Mouse (Mus musculus) cerebellum, adult (tissue): ENCODE results near the gene Fmnl2.
A peak's percentile ranks its signal among the peaks of the same experiment; 100 is the strongest.

Experiments
- ATAC-seq: cut with Nextera tagmentation; 2 replicates; pipeline ENCODE4 v1.9.2; 2017; ENCODE audit warnings: mild to moderate bottlenecking, moderate library complexity, mixed read lengths; ENCODE audit not compliant: insufficient number of reproducible peaks, low FRiP score, low TSS enrichment

Gene Fmnl2

GRCm38 (mm10) chr2:52903228-52903963 lies 45.7 kb downstream of the Fmnl2 start:
- no peak for ATAC-seq

DNA sequence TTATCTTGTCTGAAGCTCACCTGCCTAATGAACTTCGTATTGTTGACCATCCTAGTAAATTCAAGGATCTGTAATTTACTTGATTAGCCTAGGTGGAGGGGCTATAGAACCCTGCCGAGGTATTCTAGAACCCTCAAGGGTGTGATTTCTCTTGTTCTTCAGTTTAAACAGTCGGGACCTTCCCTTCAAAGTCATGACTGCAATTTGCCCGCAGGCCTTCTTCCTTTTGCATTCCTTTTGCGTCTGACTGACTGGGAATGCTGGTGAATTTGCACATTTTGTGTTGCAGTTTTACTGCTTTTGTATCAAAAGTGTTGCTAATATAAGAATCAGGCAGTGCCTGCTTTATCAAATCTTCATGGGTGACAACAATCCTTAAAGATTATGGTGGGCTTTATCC lies 46.9 kb downstream of the Fmnl2 start:
- ATAC-seq = no peak

DNA sequence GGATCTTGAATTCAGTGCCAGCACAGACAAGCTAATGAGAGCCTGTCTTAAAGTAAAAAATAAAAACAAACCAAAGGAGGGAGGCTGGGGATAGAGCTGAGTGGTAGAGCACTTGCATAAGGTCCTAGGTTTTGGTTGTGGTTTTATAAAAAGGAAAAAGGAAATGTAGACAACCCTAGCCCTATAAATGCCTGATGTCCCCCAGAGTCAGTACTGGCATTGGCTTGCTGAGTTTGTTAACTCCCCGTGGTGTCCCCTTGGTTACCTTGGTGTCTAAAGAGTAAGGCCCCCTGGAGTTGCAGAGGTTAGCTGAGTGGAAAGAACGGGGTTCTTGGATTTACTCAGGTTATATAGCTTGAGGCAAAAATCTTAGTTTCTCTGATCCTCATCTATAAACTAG lies 55.7 kb downstream of the Fmnl2 start:
- ATAC-seq = no peak

DNA sequence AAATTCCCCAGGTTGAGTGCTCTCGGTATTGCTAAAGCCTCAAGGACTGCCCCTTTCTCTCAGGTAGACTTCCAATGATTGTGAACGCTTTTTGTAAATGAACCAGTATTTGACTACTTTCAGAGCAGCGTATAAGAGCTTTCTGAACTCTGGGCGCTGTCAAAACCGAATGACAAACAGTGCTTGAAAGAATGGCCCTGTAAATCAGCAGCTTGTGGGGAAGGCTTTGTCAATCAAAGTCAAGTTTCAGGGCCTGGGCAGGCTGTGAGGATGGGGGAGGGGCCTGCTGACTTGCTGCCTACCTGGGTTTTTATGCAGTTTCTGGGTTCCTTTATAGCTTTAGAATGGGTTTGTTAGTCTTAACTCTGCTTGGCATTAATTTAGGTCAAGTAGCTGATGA lies 56.1 kb downstream of the Fmnl2 start:
- ATAC-seq = no peak

DNA sequence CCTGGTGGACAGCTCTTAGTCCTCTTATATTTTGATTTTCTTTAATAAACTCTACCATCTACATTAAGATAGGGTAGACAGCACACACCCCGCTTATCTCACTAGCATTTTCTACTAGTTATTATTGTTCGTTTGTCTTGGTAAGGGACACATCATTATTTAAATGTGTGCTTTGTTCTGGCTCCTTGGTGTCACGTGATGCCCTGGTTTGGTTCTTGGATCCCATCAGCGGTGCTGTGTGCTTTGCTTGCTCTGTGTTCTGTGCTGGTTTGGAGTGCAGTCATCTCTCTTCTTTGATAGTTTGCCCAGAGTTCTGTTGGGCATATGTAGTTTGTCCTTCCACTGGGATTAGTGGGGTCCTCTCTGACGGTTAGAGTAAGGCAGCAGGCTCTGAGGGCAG lies 57.9 kb downstream of the Fmnl2 start:
- no peak for ATAC-seq

DNA sequence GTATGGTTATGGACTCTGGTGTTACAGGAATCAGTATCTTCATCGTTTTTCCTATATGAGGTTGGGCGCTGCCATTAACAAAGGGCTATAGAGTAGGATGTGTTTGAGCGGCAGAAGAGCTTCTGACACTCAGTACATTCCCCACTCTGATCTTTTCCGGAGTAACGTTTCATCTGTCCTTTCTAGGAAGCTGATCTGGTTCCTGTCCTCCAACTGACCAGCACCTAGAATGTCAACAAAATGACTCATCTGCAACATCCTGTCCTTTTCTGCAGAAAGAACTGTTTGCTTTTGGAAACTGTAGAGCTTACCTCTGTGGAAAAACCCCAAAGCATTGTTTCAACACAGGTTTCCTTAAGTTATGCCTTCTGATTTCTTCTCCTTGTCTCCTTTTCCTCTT lies 60.4 kb downstream of the Fmnl2 start:
- no peak for ATAC-seq

DNA sequence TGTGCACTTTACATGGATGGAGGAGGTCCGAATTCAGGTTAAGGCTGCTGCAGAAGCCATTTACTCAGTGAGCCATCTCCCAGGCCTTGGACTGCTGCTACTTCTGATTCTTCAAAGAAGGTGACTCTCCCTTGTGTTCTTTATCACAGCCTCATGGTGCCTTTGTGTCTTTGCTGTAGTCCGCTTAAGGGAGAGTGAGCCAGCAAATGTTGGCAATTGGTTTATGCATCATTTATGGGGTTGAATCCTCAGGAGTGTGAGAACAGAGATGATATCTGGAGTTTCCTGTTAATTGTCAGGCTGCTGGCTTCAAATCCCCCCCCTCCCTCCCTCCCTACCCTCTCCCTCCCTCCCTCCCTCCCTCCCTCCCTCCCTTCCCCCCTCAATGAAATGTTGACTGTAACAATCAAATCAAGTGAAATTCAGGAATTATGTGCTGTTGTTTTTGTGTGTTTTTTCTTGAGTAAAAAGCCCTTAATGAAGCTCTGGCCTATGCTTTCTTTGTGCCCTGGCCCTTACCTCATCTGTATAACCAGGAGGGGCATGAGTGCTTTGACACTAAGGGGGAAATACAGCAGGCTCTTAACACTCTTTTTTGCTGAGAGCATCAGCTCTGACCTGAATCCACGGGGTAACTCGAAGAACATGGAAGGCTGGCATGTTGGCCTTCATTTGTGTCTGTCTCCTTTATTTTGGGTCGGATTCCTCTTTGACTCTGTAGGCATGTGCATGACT lies 63.2 kb downstream of the Fmnl2 start:
- ATAC-seq = no peak

DNA sequence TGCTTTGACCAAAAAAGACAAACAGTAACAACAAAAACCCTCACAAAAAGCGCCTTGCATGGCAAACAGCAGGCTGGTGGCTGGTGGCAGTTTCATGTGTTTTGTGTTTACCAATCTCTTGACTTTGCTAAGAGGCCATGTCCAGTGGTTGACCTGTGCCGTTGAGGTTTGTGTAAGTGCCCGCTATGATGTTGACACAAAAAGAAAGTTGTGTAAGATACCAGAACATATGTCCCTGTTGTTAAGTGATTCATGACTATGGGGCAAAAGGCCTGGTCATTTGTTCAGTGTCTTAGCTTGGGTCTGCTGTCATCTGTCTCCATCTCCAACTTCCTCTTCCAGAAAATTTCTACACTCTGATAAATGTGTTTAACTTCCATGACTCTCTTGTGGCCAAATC lies 67.4 kb downstream of the Fmnl2 start:
- no peak for ATAC-seq

GRCm38 (mm10) chr2:52927381-52927780 lies 69.7 kb downstream of the Fmnl2 start:
- ATAC-seq = no peak

- ATAC-seq = no peak
Observed at GRCm38 (mm10) chr2:52927858-52928301, 70.2 kb downstream of the Fmnl2 start.

DNA sequence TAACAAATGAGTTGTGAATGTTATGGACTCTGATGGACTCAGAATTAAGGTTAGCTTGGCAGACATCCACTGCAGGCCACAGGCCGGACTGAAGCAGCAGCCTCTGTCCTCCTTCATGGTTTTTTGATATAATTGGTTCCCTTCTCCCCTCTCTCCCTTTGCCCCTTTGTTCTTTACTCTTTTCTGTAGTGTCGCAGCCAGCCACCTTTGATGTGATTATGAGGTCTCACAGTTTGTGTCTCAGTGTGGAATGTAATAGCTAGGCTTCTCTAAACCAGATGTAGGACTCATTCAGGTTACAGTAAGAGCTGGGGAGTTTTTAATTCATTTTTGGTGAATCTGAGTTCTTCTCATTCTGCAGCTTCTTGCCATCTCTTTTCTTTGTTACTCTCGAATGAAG lies 70.7 kb downstream of the Fmnl2 start:
- ATAC-seq = no peak

- ATAC-seq = peak; percentile 55
Observed at GRCm38 (mm10) chr2:52930106-52930868, 72.6 kb downstream of the Fmnl2 start.

DNA sequence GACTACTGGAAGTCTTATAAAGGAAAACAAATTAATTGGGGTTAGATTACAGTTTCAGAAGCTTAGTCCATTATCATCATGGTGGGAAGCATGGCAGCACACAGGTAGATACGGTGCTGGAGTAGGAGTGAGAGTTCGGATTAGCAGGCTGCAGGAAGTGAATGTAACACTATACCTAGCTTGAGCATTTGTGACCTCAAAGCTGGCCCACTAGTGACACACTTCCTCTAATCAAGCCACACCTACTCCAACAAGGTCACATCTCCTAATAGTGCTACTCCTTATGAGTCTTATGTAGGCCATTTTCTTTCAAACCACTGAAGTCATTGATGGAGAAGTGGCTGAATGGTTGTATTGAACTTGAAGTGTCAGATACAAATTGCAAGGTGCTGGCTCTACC lies 73.7 kb downstream of the Fmnl2 start:
- no peak for ATAC-seq

DNA sequence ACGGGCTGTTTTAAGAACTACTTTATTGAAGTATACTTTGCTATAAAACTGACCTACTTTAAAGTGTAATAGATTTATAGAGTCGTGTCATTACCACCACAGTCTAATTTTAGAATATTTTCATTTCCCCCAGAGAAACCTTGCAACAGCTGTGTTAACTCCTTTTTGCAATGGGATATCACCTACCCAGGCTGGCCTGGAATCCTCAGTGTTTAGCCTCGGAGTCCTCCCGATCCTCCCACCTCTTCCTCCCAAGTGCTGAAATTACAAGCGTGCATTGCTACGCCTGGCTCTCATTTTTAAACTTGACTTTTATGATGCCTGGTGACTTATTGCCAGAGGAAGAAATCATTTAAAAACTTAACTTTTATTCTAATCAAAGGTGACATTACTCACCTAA lies 78.2 kb downstream of the Fmnl2 start:
- ATAC-seq = no peak

DNA sequence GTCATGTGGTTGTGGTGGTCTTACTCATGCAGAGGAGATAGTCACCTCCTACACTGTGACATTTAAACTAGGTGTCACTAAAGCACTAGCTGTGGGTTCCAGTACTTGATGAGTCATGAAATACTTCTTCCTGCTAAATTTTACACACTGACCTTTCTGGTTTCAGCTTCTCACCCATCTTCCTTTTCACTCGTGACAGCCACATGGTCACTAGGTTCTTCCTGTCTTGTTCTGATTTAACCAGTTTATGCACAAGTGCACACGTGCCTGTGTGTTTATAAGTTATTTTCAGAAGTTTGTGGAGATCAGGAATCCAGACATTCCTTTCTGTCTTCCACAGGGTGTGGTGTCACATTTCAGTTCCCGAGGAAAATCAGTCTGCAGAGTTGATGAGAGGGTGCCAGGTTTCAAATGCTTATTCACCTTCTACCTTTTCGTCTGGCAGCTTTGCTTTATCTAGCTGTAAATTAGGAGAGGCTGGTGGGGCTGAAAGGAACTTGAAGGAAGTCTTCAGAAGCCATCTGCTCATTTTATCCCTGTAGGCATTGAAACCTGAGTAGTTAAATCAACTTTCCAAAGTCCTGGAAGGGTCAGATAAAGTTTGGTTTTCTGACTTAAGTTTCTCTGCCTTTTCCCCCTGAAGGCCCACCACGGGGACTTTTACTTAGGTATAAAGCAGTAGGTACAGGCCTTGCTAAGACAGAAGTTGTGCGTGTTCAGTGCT lies 80.9 kb downstream of the Fmnl2 start:
- ATAC-seq = no peak

DNA sequence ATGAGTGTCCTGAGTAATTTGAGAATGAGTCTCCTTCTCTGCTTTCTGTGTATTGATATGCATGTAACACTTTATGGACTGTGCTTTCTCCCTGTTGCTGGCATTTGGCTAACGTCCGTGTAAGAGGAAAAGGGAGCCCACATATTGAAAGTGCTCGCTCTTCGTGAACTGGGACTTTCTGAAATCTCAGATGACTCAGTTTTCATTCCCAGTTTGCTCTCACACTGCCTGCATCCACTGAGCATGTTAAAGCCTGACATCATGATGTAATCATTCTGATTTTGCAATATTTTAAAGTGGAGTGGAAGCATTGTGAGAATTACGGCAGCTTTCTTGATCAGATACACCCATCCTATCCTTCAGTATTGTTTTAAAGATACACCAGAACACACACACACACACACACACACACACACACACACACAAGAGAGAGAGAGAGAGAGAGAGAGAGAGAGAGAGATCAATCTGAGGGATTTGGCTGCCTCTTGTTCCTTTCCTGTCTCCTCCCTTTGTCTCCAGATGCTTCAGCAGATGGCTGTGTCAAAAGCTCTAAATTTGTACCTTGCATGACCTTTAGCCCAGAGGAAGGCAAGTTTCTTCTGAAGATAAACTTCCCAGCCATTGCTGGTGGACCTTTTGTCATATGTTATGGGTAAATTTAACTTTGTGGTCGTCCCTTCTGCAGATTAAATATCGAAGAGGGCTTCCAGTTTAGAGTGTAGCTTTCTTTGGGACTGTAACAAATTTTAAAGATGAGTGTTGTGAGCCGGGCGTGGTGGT lies 86.2 kb downstream of the Fmnl2 start:
- ATAC-seq = no peak

DNA sequence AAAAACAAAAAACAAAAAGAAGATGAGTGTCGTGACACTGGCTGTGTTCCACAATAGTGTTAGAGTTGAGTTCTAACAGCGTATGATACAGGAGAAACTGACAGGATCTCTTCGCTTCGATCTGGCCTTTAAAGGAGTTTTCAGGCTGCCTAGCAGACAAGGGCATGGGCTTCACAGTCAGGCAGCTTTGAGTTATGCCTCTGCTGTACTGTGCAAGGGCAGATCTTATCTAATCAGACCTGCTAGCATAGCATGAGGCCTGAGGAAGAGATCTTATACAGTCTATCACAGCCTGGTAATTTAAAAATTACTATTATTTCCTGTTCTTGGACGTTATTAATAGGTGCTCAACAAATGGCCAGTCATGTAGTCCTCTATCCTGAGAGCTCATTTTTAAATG lies 86.9 kb downstream of the Fmnl2 start:
- no peak for ATAC-seq

DNA sequence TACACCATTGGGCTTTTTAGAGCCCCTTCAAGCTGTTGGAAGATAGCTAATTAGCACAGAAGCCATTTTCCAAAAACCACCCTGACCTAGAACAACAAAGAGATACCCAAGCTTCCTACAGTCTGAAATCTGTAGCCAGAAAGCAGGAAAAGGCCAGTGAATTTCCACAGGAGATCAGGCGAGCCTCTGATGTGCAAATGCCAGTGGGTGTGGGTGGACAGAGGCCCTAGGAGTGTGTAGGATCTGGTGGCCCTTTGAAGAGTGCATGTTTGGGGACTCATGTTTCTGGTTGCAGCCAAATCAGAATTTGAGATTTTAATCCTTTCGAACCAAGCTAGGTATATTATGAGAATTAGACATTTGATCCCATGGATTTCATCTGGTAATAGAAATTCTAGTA lies 88.4 kb downstream of the Fmnl2 start:
- peak; percentile 46; the same call in 1 of the 2 replicates for ATAC-seq

- 0 out of 2 replicates have a peak, but pooled peaks have one; percentile 19 for ATAC-seq
Observed at GRCm38 (mm10) chr2:52946524-52947186, 89.0 kb downstream of the Fmnl2 start.
